Comparison of ENCODE assay signal across 9 mouse cellular contexts in genomic region chr9:72880225-72880960, GRCm38 (mm10). TPM values are rescaled to one million over a fixed set of nuclear protein-coding genes. Genes with fewer than 3 reads are reported as not detected.
DNase-seq lines count a peak whose midpoint lies in the region; ATAC-seq lines count a peak whose summit lies in the region.
"Had no signal": no experiment of that assay in that cellular context is flagged by ENCODE, and none has a peak within 500 bp of the region (broad histone marks: within the 10 kb centered on the region; RNA-seq: fewer than 3 reads in every experiment).

No protein-coding gene starts in this region.

- no peak for ATAC-seq in megakaryocyte-erythroid progenitor cell, adult 5-6 weeks (replicated peaks; ENCODE audit: low FRiP score, low TSS enrichment, poor library complexity, severe bottlenecking)
- ATAC-seq in CD4-positive, CD25-positive, alpha-beta regulatory T cell, adult 4 months, result no peak
- ATAC-seq: activated CD4-positive, CD25-positive, alpha-beta regulatory T cell, adult 4 months had no signal

- peak; percentile 27 for DNase-seq in adrenal gland, adult 2 months
- no peak for DNase-seq in adrenal gland, adult 8-10 months
- peak; percentile 16 for DNase-seq in ovary, postnatal 36 days (ENCODE audit: low spot score)
- DNase-seq in ovary, adult 18-20 months (ENCODE audit: low spot score), result no peak
- DNase-seq in kidney, postnatal 4 days, result peak; percentile 56 to 65
- no peak for DNase-seq in left cerebral cortex, postnatal 36 days (ENCODE audit: low spot score in 2 of 2)

- intact Hi-C loops in left cerebral cortex, postnatal 36 days (cut with DNase I), result loop anchor here (5.0 kb wide), 1 partner anchor 73 kb away; the partner anchor contains the start of gene Prtg

RNA-seq across cellular contexts. Expression of gene Pygo1, which starts 45.1 kb away (rescaled TPM):
- total RNA-seq in adrenal gland, adult 2 months (2021), result 1 to 10 TPM; 2.8 to 5.1 TPM
- polyA plus RNA-seq in adrenal gland, adult 2 months (2012; rRNA removed), result 0.53 and 0.77 TPM in 2 replicates
- 1 to 10 TPM; 4.8 to 8.4 (median 6.1) TPM for total RNA-seq in adrenal gland, adult 8-10 months (2022)
- total RNA-seq in megakaryocyte-erythroid progenitor cell, adult 5-6 weeks (2014; fragmentation: Nextera tagmentation), result not detected in 2 replicates
- not detected in 2 replicates for total RNA-seq in megakaryocyte-erythroid progenitor cell, adult 5-6 weeks (2017)
- 10 to 100 TPM; 14.3 to 17.2 TPM for total RNA-seq in left cerebral cortex, postnatal 36 days (2021)
- polyA plus RNA-seq in CD4-positive, CD25-positive, alpha-beta regulatory T cell, adult 4 months (2017; shearing (Covaris generic)), result not detected
- polyA plus RNA-seq: activated CD4-positive, CD25-positive, alpha-beta regulatory T cell, adult 4 months had no signal

Comparison
In these comparisons a context has a peak if more than half of its experiments do, and no peak if none do; other contexts are left out.
1. DNase-seq: peak in adrenal gland, adult 2 months (single experiment), ovary, postnatal 36 days (single experiment) and kidney, postnatal 4 days (2 of 2); none in adrenal gland, adult 8-10 months (single experiment), ovary, adult 18-20 months (single experiment) and left cerebral cortex, postnatal 36 days (0 of 2).